Mouse (Mus musculus) megakaryocyte, embryonic 14.5 days (primary cell): ENCODE data around the gene Gm20671.

ENCODE experiments used
- FLI1 ChIP-seq: IDR thresholded peaks from 2 replicates; pipeline ENCODE4 v1.6.1; 2012; ENCODE audit warnings: low read length, inconsistent platforms, mixed read lengths
- GATA1 ChIP-seq: IDR thresholded peaks from 3 replicates; pipeline ENCODE4 v1.6.1; 2012; ENCODE audit warnings: mixed read lengths, low read length, inconsistent platforms, borderline replicate concordance

DNA sequence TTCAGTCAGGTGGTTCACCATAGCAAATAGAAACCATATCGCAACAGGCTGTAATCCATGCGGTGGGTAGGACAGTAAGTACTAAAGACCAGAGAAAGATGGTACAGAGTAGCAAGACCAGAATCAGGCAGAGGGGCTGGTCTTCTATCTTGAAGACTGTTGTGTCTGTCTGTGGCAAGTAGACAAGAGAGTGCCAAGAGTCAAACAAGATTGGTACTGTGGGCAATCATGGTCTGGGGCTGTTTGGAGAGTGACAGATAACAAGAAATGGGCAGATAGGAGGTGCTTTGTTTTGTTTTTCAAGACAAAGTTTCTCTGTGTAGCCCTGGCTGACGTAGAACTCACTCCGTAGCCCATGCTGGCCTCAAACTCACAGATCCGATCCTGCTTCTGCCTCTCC is 45.3 kb downstream of the Gm20671 start:
- TF ChIP-seq GATA1 (no peak), FLI1 (no peak)
